Mouse (Mus musculus): ENCODE measurements around the gene Myo1g. TPM values are rescaled to one million over a fixed set of nuclear protein-coding genes. Genes with fewer than 3 reads are reported as not detected.
A peak's percentile ranks its signal among the peaks of the same experiment; 100 is the strongest.

Myo1g gene
- polyA plus RNA-seq (2015; fragmentation: Nextera tagmentation; extraction: Ambion mirVana): 9.4 and 9.6 TPM in 2 replicates

GRCm38 (mm10) chr11:6520507-6521173, at the start of gene Myo1g:
TSS of gene Myo1g (minus strand) at chr11:6520965.
- H3K36me3 ChIP-seq (replicated peaks): peaks cover 31% of the 10 kb centered on the region
- peak within 1 kb of the TSS; percentile 67 for H3K27ac ChIP-seq (replicated peaks)
- no peak for ATAC-seq (ENCODE audit: insufficient read depth)
- WGBS (ENCODE audit: insufficient replicate concordance): 21% methylated on average over 7 of the region's 7 CpGs
- H3K9me3 ChIP-seq (replicated peaks): no peaks in the 10 kb centered on the region
- no peak within 1 kb of the TSS; the same call in 1 of the 2 replicates for H3K9ac ChIP-seq
- no peaks in the 10 kb centered on the region for H3K27me3 ChIP-seq
- H3K4me1 ChIP-seq (replicated peaks): peaks cover 17% of the 10 kb centered on the region
- peak within 1 kb of the TSS; percentile 44 for H3K4me3 ChIP-seq (replicated peaks)
- peak within 1 kb of the TSS; percentile 45 for H3K4me2 ChIP-seq

DNA sequence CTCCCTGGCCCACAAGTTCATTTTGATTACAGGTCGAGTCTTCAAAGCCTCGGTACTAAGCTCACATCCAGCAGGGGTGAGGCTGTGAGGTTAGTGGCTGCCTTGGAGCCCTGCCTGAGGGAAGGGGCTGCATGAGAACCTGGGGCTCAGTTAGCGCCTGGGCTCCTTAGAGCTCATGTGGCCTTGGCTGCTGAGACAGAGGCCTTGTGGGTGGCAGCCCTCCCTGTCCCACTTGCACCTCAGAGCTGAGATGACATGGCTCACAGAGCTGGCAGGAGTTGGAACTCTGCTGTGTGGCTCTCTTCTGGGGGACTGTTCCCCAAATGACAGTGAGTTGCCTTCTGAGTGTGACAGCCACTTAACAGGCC, 48.6 kb upstream of the Myo1g start:
- Histone ChIP-seq H3K27me3 (no peaks in the 10 kb centered on the region), H3K4me3 (replicated peaks) (no peak overlapping the region), H3K9me3 (replicated peaks) (no peaks in the 10 kb centered on the region), H3K4me2 (no peak overlapping the region), H3K4me1 (replicated peaks) (peaks cover 43% of the 10 kb centered on the region), H3K27ac (replicated peaks) (no peak overlapping the region), H3K9ac (no peak overlapping the region), H3K36me3 (replicated peaks) (peaks cover 50% of the 10 kb centered on the region)
- no peak for ATAC-seq (ENCODE audit: insufficient read depth)
- WGBS (ENCODE audit: insufficient replicate concordance): 50% methylated on average over 3 of the region's 3 CpGs

GRCm38 (mm10) chr11:6568584-6569409, 48.0 kb upstream of the Myo1g start:
- Histone ChIP-seq H3K27me3 (no peaks in the 10 kb centered on the region), H3K4me3 (replicated peaks) (no peak overlapping the region), H3K4me1 (replicated peaks) (peaks cover 43% of the 10 kb centered on the region), H3K9me3 (replicated peaks) (no peaks in the 10 kb centered on the region), H3K27ac (replicated peaks) (no peak overlapping the region; the same call in 1 of the 2 replicates), H3K36me3 (replicated peaks) (peaks cover 54% of the 10 kb centered on the region), H3K4me2 (0 out of 2 replicates have a peak overlapping the region, but pooled peaks have one; percentile 2), H3K9ac (no peak overlapping the region)
- 0 out of 2 replicates have a peak, but pooled peaks have one; percentile 11 for ATAC-seq (ENCODE audit: insufficient read depth)
- 40% methylated on average over 11 of the region's 11 CpGs for WGBS (ENCODE audit: insufficient replicate concordance)

GRCm38 (mm10) chr11:6567951-6568350, 47.2 kb upstream of the Myo1g start:
- 19% methylated on average over 8 of the region's 8 CpGs for WGBS (ENCODE audit: insufficient replicate concordance)
- peak overlapping the region; percentile 8; the same call in 1 of the 2 replicates for H3K4me2 ChIP-seq

GRCm38 (mm10) chr11:6566496-6566895, 45.7 kb upstream of the Myo1g start:
- H3K9me3 ChIP-seq (replicated peaks): no peaks in the 10 kb centered on the region
- H3K9ac ChIP-seq: no peak overlapping the region
- H3K4me1 ChIP-seq (replicated peaks): peaks cover 56% of the 10 kb centered on the region
- no peak for ATAC-seq (ENCODE audit: insufficient read depth)
- H3K27ac ChIP-seq (replicated peaks): no peak overlapping the region
- no peak overlapping the region for H3K4me2 ChIP-seq
- peaks cover 37% of the 10 kb centered on the region for H3K36me3 ChIP-seq (replicated peaks)
- H3K4me3 ChIP-seq (replicated peaks): no peak overlapping the region
- no peaks in the 10 kb centered on the region for H3K27me3 ChIP-seq
- WGBS (ENCODE audit: insufficient replicate concordance): 32% methylated on average over 4 of the region's 4 CpGs

More at GRCm38 (mm10) chr11:6567951-6568350, 47.2 kb upstream of the Myo1g start:
- H3K27ac ChIP-seq (replicated peaks): peak overlapping the region; percentile 8; the same call in 1 of the 2 replicates
- peak; percentile 40; the same call in 1 of the 2 replicates for ATAC-seq (ENCODE audit: insufficient read depth)
- peaks cover 44% of the 10 kb centered on the region for H3K4me1 ChIP-seq (replicated peaks)
- H3K27me3 ChIP-seq: no peaks in the 10 kb centered on the region
- H3K36me3 ChIP-seq (replicated peaks): peaks cover 48% of the 10 kb centered on the region
- H3K9me3 ChIP-seq (replicated peaks): no peaks in the 10 kb centered on the region
- H3K4me3 ChIP-seq (replicated peaks): no peak overlapping the region
- H3K9ac ChIP-seq: no peak overlapping the region

GRCm38 (mm10) chr11:6563201-6563600, 42.4 kb upstream of the Myo1g start:
- Histone ChIP-seq H3K36me3 (replicated peaks) (peaks cover 17% of the 10 kb centered on the region), H3K9ac (no peak overlapping the region), H3K4me3 (replicated peaks) (no peak overlapping the region), H3K4me2 (no peak overlapping the region; the same call in 1 of the 2 replicates), H3K4me1 (replicated peaks) (peaks cover 63% of the 10 kb centered on the region), H3K9me3 (replicated peaks) (no peaks in the 10 kb centered on the region), H3K27ac (replicated peaks) (no peak overlapping the region), H3K27me3 (no peaks in the 10 kb centered on the region)
- WGBS (ENCODE audit: insufficient replicate concordance): 46% methylated on average over 4 of the region's 4 CpGs
- no peak for ATAC-seq (ENCODE audit: insufficient read depth)

DNA sequence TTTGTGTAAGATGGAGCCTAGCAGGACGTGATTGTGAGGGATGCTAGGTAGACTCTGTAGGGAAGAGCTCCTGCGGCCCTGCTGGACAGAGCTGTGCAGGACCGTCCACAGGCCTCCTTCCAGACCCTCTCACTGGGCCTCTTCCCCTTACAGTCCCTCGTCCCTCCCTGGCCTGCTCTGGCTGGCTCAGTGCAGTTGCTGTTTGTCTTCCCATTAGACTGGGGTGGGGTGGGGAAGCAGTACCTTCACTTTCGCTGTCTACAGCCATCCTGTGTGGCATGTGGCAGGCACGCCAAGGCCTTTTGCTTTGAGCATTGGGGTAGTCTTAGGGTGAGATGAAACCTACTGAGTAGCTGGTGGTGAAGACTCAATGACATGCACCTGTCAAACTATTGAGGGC, 41.6 kb upstream of the Myo1g start:
- Histone ChIP-seq H3K36me3 (replicated peaks) (peaks cover 22% of the 10 kb centered on the region), H3K4me2 (peak overlapping the region; percentile 25), H3K4me3 (replicated peaks) (peak overlapping the region; percentile 30), H3K27me3 (no peaks in the 10 kb centered on the region), H3K27ac (replicated peaks) (no peak overlapping the region), H3K4me1 (replicated peaks) (peaks cover 61% of the 10 kb centered on the region), H3K9ac (no peak overlapping the region), H3K9me3 (replicated peaks) (no peaks in the 10 kb centered on the region)
- 42% methylated on average over 6 of the region's 6 CpGs for WGBS (ENCODE audit: insufficient replicate concordance)
- no peak; the same call in 1 of the 2 replicates for ATAC-seq (ENCODE audit: insufficient read depth)

DNA sequence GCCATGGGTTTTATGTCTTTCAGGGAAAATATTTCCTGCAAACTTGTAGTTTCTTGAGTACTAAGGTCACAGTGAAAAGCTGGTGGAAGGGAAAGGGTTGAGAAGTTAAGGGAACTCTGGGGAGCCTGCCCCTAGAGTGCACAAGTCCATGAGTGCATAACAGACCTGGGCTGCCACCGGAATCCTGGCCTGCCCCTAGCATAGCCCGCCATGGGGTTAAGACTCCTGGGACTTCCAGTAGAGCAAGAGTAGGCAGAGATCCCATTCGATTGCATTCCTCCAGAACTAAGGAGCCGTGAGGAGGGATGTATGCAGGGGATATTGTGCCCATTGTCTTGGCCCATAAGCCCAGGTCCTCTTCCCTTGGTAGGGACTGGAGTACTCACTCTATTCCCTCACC, 40.7 kb upstream of the Myo1g start:
- Histone ChIP-seq H3K27me3 (no peaks in the 10 kb centered on the region), H3K36me3 (replicated peaks) (peaks cover 24% of the 10 kb centered on the region), H3K9ac (no peak overlapping the region), H3K9me3 (replicated peaks) (no peaks in the 10 kb centered on the region), H3K4me1 (replicated peaks) (peaks cover 52% of the 10 kb centered on the region), H3K4me3 (replicated peaks) (peak overlapping the region; percentile 30), H3K4me2 (peak overlapping the region; percentile 25), H3K27ac (replicated peaks) (peak overlapping the region; percentile 46)
- WGBS (ENCODE audit: insufficient replicate concordance): 39% methylated on average over 4 of the region's 4 CpGs
- ATAC-seq (ENCODE audit: insufficient read depth): no peak

- Histone ChIP-seq H3K4me2 (peak overlapping the region; percentile 34), H3K4me1 (replicated peaks) (peaks cover 45% of the 10 kb centered on the region), H3K27ac (replicated peaks) (peak overlapping the region; percentile 46), H3K4me3 (replicated peaks) (peak overlapping the region; percentile 30), H3K36me3 (replicated peaks) (peaks cover 28% of the 10 kb centered on the region), H3K9ac (no peak overlapping the region), H3K27me3 (no peaks in the 10 kb centered on the region), H3K9me3 (replicated peaks) (no peaks in the 10 kb centered on the region)
- ATAC-seq (ENCODE audit: insufficient read depth): no peak
- 31% methylated on average over 13 of the region's 13 CpGs for whole genome bisulfite sequencing (ENCODE audit: insufficient replicate concordance)
Observed at GRCm38 (mm10) chr11:6560655-6561360, 40.0 kb upstream of the Myo1g start.

DNA sequence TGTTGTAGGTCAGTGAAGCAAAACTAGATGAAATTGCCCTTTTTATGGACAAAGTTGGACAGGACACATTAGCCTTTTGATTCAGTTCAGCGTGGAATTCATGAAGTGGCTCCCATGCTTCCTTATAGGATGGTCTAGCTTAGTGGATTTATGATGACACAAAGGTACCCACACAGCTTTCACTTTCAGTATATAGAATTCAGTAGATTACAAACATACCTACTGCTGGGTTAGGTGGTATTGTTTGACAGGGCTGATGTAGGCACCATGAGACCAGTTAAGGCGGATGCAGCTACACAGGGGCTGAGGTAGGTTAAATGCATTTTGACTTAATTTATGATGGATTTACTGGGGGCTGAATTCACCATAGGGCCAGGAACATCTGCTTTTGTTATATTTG, 39.2 kb upstream of the Myo1g start:
- Histone ChIP-seq H3K9ac (no peak overlapping the region), H3K4me1 (replicated peaks) (peaks cover 46% of the 10 kb centered on the region), H3K27me3 (no peaks in the 10 kb centered on the region), H3K4me2 (no peak overlapping the region), H3K4me3 (replicated peaks) (no peak overlapping the region), H3K27ac (replicated peaks) (no peak overlapping the region), H3K9me3 (replicated peaks) (no peaks in the 10 kb centered on the region), H3K36me3 (replicated peaks) (peaks cover 28% of the 10 kb centered on the region)
- no peak for ATAC-seq (ENCODE audit: insufficient read depth)
- WGBS (ENCODE audit: insufficient replicate concordance): 76% methylated on average over 2 of the region's 2 CpGs

DNA sequence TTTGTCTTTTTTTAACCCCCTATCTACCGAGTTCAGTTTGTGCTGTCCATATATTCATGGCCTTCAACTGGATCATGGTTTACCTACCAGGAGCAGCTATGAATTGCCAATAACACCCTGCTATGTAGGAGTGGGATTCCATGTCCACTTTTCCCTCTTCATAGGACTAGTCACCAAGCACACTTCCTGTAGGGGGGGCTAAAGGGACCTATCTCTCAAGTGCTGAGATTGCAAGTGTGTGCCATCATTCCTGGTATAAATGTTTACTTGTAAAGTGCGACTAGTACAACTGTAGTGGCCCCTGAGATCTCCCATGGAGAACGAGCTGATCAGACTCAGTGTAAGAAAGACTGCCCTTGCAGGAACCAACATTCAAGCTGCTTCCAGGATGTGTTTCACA, 37.5 kb upstream of the Myo1g start:
- no peak for ATAC-seq (ENCODE audit: insufficient read depth)
- Histone ChIP-seq H3K4me3 (replicated peaks) (no peak overlapping the region), H3K9me3 (replicated peaks) (no peaks in the 10 kb centered on the region), H3K4me1 (replicated peaks) (peaks cover 49% of the 10 kb centered on the region), H3K36me3 (replicated peaks) (peaks cover 29% of the 10 kb centered on the region), H3K9ac (no peak overlapping the region), H3K27me3 (no peaks in the 10 kb centered on the region), H3K4me2 (no peak overlapping the region), H3K27ac (replicated peaks) (no peak overlapping the region)
- 45% methylated on average over 3 of the region's 3 CpGs for WGBS (ENCODE audit: insufficient replicate concordance)

All from liver, embryonic 15.5 days (tissue).